8 mouse cellular contexts compared by ENCODE assay signal in the genomic region with DNA sequence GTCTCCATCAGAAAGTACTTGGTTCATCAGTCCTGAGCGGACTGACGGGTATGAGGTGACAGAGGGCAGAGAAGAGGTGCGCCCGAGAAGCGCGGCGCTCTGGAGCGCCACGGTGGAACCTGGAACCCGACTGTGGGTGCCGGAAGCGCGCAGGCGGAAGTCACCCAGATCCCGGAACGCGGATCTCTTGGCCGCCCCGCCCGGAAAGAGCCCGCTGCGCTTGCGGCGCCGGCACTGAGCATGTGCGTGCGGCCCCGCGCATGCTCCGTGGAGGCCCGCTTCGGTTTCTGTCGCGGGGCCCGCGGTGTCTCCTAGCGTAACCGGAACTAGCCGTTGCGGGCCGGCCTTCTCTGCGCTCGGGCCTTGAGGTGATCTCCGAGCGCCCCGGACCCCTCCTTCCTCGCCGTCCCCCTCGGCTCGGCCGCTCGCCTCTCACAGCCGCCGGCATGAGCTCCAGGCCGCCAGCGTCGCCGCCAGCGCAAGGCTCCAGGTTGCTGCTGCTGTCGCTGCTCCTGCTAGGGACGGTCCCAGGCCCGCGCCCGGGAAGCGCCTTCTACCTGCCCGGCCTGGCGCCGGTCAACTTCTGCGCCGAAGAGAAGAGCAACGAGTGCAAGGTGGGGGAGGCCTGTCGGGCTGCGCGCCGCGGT. TPM values are rescaled to one million over a fixed set of nuclear protein-coding genes. Genes with fewer than 3 reads are reported as not detected.
DNase-seq lines count a peak whose midpoint lies in the region; ATAC-seq and TF ChIP-seq lines count a peak whose summit lies in the region.

A gene (plus strand): TSS at position 217 of the 647 bp plus-strand sequence.

- H3K4me1 ChIP-seq in heart, embryonic 10.5 days = peaks cover 35% of the 10 kb centered on the region
- peaks cover 33% of the 10 kb centered on the region for H3K4me1 ChIP-seq in kidney, embryonic 16.5 days (ENCODE audit: insufficient read depth, low read length)
- peaks cover 16% of the 10 kb centered on the region for H3K4me1 ChIP-seq in liver, adult 2 months (ENCODE audit: control insufficient read depth, insufficient read depth, low read length)

- ATAC-seq in erythroblast, adult 5-6 weeks (replicated peaks; ENCODE audit: low FRiP score, poor library complexity, severe bottlenecking) = peak; percentile 88
- peak; percentile 94 for ATAC-seq in kidney, embryonic 16.5 days (ENCODE audit: low FRiP score, low TSS enrichment)

- H3K36me3 ChIP-seq in heart, embryonic 10.5 days = peaks cover 12% of the 10 kb centered on the region
- H3K36me3 ChIP-seq in kidney, embryonic 16.5 days (ENCODE audit: insufficient read depth, low read length) = 0 out of 2 replicates have a peak, but pooled peaks cover 6% of the 10 kb centered on the region
- H3K36me3 ChIP-seq in liver, adult 2 months (ENCODE audit: control insufficient read depth, insufficient read depth, low read length) = no peaks in the 10 kb centered on the region; the same call in 1 of the 2 replicates
- no peaks in the 10 kb centered on the region for H3K36me3 ChIP-seq in myocyte (ENCODE audit: control insufficient read depth, insufficient read depth)
- no peaks in the 10 kb centered on the region for H3K36me3 ChIP-seq in splenic B cell, adult 2 months (ENCODE audit: control insufficient read depth, insufficient read depth, low read length, poor library complexity, severe bottlenecking)

- TF ChIP-seq CTCF in liver, adult 2 months (IDR thresholded peaks at IDR 0.05; ENCODE audit: low read depth, low read length) = no peak

- H3K9ac ChIP-seq in kidney, embryonic 16.5 days (replicated peaks; ENCODE audit: low read length) = peak within 1 kb of the TSS; percentile 99
- peak within 1 kb of the TSS; percentile 100 for H3K9ac ChIP-seq in liver, adult 2 months (ENCODE audit: low read depth, low read length)

- H3K9me3 ChIP-seq in heart, embryonic 10.5 days = no peaks in the 10 kb centered on the region
- H3K9me3 ChIP-seq in kidney, embryonic 16.5 days (ENCODE audit: low read length) = no peaks in the 10 kb centered on the region

- H3K79me2 ChIP-seq in liver, adult 2 months (ENCODE audit: control insufficient read depth, insufficient read depth, low read length) = peaks cover 25% of the 10 kb centered on the region
- peaks cover 55% of the 10 kb centered on the region for H3K79me2 ChIP-seq in myocyte (ENCODE audit: control insufficient read depth, insufficient read depth)

- peak within 1 kb of the TSS; percentile 85 for H3K4me2 ChIP-seq in kidney, embryonic 16.5 days (replicated peaks; ENCODE audit: low read depth, low read length)
- H3K4me2 ChIP-seq in myocyte (ENCODE audit: low read depth) = peak within 1 kb of the TSS; percentile 89

- peak; percentile 92 to 94 for DNase-seq in B cell, adult 2 months
- DNase-seq in brain, adult 2 months (ENCODE audit: low read depth, low spot score) = peak; percentile 97
- DNase-seq in heart, embryonic 10.5 days (ENCODE audit: low spot score) = peak; percentile 95
- peak; percentile 80 for DNase-seq in liver, adult 2 months (ENCODE audit: extremely low read depth, low read depth, low spot score)
- DNase-seq in splenic B cell, adult 2 months (ENCODE audit: low read depth, low spot score) = peak; percentile 96

- no peaks in the 10 kb centered on the region for H3K27me3 ChIP-seq in heart, embryonic 10.5 days (ENCODE audit: insufficient read depth, poor library complexity, severe bottlenecking)
- H3K27me3 ChIP-seq in kidney, embryonic 16.5 days (ENCODE audit: insufficient read depth, low read length) = no peaks in the 10 kb centered on the region
- H3K27me3 ChIP-seq in liver, adult 2 months (ENCODE audit: control insufficient read depth, insufficient read depth, low read length) = no peaks in the 10 kb centered on the region
- H3K27me3 ChIP-seq in myocyte (ENCODE audit: control insufficient read depth, insufficient read depth, insufficient read length) = no peaks in the 10 kb centered on the region
- no peaks in the 10 kb centered on the region for H3K27me3 ChIP-seq in splenic B cell, adult 2 months (ENCODE audit: control insufficient read depth, insufficient read depth, low read length, poor library complexity, severe bottlenecking)

- H3K27ac ChIP-seq in heart, embryonic 10.5 days = peak within 1 kb of the TSS; percentile 96
- peak within 1 kb of the TSS; percentile 95 for H3K27ac ChIP-seq in kidney, embryonic 16.5 days (ENCODE audit: low read length)
- H3K27ac ChIP-seq in liver, adult 2 months (replicated peaks; ENCODE audit: insufficient read depth, low read depth, low read length) = peak within 1 kb of the TSS; percentile 99

- peak; percentile 91 for TF ChIP-seq POLR2A in liver, adult 2 months (IDR thresholded peaks at IDR 0.05; ENCODE audit: extremely low read depth, insufficient read depth, low read length)
- peak; percentile 74 for TF ChIP-seq POLR2A in myocyte (IDR thresholded peaks at IDR 0.05; ENCODE audit: insufficient read length, low read depth)

- H3ac ChIP-seq in myocyte (ENCODE audit: control insufficient read depth, insufficient read length) = peak within 1 kb of the TSS; percentile 99

- peak within 1 kb of the TSS; percentile 80 for H3K4me3 ChIP-seq in heart, embryonic 10.5 days
- H3K4me3 ChIP-seq in kidney, embryonic 16.5 days (ENCODE audit: low read length) = peak within 1 kb of the TSS; percentile 100
- peak within 1 kb of the TSS; percentile 100 for H3K4me3 ChIP-seq in liver, adult 2 months (ENCODE audit: insufficient read depth, low read depth, low read length)
- H3K4me3 ChIP-seq in myocyte = peak within 1 kb of the TSS; percentile 68

- under 1% methylated on average over 76 of the region's 76 CpGs for WGBS in heart, embryonic 10.5 days
- WGBS in kidney, embryonic 16.5 days = under 1% methylated on average over 75 of the region's 76 CpGs
- WGBS in liver, adult 2 months = under 1% methylated on average over 76 of the region's 76 CpGs

TF ChIP-seq in myocyte, 11 proteins besides CTCF, POLR2A, EP300 and RAD21:
- TF ChIP-seq POLR2AphosphoS2 (IDR thresholded peaks at IDR 0.05; ENCODE audit: insufficient read length, low read depth) (peak; percentile 64), MYOD1 (IDR thresholded peaks at IDR 0.05; ENCODE audit: control insufficient read depth in 1 of 3, insufficient read length in 2 of 3, low read depth in 2 of 3) (no peak)

RNA-seq across cellular contexts. Expression of the gene that starts here (rescaled TPM):
- 26.7 and 34.9 TPM in 2 replicates for total RNA-seq in erythroblast, adult 5-6 weeks (2015; ENCODE audit: low replicate concordance)
- 28.7 and 35.7 TPM in 2 replicates for total RNA-seq in erythroblast, adult 5-6 weeks (2017; ENCODE audit: low replicate concordance)
- polyA plus RNA-seq in heart, embryonic 10.5 days (2016; fragmentation: Nextera tagmentation; extraction: Ambion mirVana) = 126 and 136 TPM in 2 replicates
- polyA plus RNA-seq in kidney, embryonic 16.5 days (2015; fragmentation: Nextera tagmentation; extraction: Ambion mirVana) = 202 and 214 TPM in 2 replicates
- 157 and 174 TPM in 2 replicates for total RNA-seq in liver, adult 2 months (2014; rRNA removed)
- polyA plus RNA-seq in liver, adult 2 months (2012; rRNA removed) = 132 and 152 TPM in 2 replicates
- 64.1 TPM for polyA plus RNA-seq in myocyte (2012; fragmentation: generic; extraction: Trizol)

Comparison
In these comparisons a context has a peak if more than half of its experiments do, and no peak if none do; other contexts are left out.
1. Peak in every context shown above with its lines: DNase-seq, ATAC-seq, H3K4me3 ChIP-seq and H3K27ac ChIP-seq.